Mouse (Mus musculus) kidney, adult 8-10 months (tissue): Measurements from ENCODE around the gene Duoxa1.
"Not testable (repeated sequence)": the region's sequence is repeated elsewhere in the genome, so short reads cannot be mapped to it uniquely, and the experiment has no call there.

Experiments
- DNase-seq, 2 experiments: peaks; one replicate each; pipeline ENCODE4 v3.0.0; 2022

Gene Duoxa1

DNA sequence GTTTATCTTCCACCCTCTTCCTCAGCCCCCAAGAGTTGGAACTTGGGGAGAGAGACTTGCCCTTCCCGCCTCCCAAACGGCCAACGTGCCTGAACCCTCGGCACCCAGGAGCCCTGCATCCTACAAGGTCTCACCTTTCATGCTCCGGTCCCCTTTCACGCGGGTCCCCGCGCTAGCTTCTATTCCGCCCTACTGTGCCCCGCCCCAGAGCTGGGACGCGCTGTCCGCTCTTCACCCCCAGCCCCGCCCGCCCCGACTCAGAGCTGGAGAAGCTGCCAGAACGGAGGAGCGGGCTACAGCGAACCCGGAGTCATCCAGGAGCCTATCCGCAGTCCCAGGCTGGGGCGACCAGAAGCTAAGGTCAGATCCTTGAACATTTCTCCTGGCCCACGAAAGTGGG lies at the start of gene Duoxa1:
TSS of gene Duoxa1 (minus strand) at position 195 of the 400 bp plus-strand sequence.
- DNase-seq, result no peak

DNA sequence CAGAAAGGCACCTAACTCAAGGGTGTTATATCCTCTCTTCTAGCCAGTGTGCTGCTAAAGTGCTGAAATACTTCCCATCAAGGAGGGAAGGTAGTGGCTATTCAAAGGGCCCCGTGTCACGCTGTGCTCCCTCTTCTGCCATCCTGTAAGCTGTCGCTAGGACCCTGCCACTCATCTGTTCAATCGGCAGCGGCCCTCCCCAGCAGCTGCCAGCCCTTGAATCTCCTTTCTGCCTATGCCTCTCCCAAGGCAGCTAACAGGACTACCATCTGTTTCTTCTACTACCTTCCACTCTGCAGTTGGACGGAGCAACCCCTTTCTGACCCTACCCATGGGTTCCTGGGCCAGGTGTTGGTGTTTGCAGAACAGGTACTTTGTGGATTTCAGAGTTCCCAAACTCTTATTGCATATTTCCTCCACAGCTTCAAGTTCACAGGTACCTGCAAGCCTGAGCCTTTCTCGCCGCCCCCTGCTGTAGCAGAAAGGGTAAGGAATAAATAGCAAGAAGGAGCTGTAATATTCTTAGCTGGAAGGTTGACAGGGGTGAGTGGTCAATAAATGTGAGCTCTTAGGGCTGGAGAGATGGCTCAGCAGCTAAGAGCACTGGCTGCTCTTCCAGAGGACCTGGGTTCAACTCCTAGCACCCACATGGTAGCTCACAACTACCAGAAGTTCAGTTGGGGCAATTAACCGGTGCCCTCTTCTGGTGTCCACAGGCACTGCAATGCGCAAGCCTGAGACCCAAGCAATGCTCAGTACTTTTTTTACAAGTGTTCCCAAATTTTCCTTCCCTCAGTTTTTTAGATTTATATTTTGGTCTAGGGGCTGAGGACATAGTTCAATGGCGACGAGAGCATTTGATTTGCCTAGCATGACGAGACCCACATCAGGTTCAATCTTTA lies 49.3 kb upstream of the Duoxa1 start:
- no peak for DNase-seq

DNA sequence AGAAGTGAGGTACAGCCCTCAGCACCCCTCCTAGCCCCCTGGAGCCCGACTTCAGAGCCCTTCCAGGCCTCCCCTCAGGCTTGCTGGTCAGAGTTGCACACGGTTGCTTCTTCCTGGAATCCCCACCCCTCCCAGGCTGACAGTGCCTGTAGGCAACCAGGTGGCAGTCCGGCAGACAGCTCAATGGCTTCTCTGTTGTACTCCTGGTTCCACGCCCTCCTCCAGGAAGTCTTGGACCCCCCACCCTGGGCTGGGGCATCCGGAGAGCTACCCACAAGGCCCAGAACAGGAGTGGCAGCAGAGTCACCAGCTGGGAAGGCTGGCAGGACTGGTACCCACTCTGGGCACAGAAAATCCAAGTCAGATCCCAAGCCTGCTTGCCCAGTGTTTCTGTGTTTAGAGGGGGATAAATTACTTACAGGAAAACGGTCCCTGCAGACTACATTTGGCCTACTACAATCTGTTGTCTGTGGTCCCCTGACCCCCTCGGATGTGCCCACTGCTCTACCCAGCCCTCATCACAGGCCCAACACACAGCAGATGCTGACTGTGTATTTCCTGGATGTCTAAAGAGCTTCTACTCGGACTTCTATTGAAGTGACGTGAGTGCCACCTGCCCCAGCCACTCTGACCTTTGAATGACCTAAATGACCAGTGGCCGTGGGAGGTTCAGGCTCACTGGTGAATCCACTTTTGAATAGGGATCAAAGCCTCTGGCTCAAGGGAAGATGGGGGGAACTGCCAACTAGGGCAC lies 48.5 kb upstream of the Duoxa1 start:
- DNase-seq, result no peak

DNA sequence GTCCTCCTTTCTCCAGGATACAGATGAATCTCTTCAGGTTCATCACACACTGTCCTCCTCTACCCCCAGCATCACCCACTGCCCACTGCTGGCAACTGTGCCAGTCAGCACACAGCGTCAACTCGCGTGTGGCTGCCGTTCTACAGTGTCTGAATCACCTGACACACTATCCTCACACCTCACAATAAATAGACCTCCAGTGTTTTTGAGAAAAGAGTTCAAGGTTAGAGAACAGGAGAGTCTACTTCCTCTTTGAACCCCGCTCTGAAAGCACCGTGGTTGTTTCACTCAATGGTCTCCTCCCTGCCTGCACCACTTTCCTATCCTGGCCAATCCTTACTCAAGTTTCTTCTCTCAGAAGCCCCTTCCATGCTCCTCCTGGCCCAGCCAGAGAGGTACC lies 47.7 kb upstream of the Duoxa1 start:
- DNase-seq, result no peak

DNA sequence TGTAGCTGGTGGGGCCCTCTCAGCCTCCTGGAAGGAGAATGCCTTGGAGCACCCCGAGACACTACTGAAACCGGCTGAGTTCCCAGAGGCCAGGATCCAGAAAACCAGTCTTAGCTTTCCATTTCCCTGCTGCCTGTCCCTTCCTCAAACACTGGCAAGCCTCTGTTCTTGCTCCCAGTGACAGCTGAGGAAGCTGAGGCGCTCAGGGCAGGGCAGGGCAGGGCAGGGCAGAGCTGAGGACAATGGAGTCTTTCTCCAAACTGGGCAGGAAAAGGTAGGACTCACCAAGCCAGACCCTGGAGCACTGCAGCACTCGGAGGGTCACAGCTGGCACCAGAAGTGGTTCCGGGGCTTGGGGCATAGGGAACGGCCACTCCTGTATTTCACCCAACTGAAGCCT lies 46.8 kb upstream of the Duoxa1 start:
- DNase-seq, result no peak

DNA sequence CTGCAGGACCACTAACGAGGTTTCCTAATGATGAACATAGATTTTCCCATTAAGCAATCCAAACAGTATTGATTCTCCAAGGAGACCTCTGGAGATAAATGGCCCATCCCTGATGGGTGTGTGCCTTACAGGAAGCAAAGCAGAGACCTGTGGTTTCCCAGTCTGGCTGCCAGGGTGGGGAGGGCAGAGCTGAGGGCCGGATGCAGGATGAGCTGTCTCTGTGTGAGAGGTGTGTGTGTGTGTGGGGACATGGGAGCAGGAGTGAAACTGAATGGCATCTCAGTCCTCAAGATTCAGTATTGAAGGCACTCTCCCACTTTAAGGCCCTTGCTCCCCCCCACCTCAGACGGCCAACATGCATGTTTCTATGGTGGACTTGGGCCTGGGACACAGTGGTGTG lies 42.7 kb upstream of the Duoxa1 start:
- no peak for DNase-seq

DNA sequence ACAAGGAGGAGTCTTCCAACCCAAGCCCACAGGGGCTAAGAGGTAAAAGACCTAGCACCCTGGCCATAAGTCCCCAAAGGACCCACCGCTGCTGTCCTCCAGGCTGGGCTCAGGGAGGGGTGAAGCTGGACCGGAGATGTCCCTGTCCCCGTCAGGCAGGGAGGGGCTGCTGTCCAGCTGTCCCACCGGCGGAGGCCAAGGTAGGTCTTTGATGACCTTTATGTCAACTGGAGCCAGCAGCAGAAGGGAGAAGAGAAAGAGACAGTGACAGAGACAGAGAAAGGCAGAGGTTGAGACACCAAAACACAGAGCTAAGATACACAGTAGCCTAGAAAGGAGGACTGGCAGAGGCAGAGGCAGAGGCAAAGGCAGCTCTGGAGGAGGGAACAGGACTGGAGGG lies 41.9 kb upstream of the Duoxa1 start:
- DNase-seq, result no peak

DNA sequence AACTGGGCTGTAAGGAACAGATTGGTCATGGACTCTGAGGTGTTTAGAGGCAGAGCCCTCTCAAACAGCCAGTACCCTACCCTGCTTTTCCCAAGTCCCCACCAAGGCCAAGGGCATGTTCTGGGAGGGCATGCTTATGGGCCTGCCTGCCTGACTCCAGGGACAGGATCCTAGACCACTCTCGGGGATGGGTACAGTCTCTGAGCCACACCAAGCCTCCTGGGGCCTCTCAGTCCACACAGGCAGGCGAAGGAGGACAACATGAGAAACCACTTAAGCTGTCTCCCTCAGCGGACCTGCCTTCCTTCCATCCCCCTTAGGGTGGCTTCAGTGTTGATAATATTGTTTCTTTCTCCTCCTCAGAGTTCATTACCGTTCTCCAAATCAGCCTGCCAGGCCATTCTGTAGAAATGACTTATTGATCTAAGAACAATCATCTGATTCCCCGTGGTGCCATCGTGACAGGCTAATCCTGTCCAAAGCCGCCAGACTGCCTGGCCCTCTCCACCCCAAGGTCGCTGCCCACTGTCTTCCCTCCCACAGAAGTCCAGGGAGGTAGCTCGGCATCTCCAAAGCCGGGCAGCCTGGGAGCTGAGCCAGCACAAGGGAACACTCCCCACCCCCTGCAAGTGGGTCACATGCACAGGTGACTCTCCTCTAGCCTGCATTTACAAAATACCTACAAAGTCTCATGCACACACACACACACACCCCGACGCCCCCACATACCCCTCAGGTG lies 40.8 kb upstream of the Duoxa1 start:
- peak; percentile 61 to 69 for DNase-seq

DNA sequence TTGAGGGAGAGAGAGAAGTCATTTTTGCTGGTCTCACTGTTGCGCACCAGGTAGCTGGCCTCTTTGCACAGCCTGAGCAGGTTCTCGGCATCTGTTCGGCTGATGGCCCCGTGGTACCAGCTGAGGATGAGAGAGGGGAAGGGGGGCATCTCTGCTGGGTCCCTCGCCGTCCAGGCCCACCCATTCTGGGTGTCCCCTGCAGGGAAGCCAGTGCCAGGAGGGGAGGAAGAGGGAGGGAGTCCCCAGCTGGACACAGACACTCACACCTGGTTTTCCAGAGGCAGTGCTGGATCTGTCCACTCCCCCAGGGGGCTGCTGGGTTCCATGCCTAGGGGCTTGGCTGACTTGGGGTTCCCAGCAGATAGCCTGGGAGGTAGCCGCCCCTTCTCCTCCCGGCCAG lies 40.2 kb upstream of the Duoxa1 start:
- no peak for DNase-seq

DNA sequence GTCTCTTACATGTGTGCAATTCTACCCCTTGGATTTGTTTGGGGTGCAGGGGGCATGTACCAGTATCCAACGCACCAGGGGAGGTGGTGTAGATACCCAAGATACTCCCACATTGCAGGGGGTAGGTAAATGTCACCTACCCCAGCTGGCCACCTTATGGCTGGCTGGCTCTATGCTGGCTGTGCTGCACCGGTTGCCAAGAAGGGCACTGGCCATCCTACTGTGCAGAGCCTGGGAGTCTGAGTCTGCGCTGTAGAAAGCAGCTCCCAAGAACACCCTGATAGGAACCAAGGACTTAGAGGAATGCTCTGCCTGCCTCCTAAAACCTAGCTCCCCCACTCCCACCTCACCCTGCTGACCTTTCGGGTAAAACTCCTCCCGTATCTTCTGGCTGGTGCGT lies 39.5 kb upstream of the Duoxa1 start:
- DNase-seq, result no peak

DNA sequence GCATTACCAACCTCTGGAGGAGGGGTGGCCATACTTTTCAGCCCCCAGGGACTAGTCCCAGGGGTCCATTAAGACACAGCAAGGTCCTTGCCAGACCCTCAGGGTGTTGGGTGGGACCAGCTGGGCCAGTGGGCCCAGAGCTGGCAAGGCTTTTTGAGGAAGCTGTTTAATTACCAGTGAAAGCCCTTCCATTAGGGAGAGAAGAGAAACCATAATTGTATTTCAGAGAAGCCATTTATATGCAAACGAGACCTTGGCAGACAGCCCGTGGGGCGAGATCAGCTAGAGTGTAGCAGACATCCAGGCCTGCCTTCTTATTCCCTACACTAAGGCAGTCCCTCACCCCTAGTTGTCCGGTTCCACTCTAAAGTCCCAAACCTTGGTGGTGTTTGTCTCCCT lies 38.4 kb upstream of the Duoxa1 start:
- peak; percentile 31 to 47 for DNase-seq

DNA sequence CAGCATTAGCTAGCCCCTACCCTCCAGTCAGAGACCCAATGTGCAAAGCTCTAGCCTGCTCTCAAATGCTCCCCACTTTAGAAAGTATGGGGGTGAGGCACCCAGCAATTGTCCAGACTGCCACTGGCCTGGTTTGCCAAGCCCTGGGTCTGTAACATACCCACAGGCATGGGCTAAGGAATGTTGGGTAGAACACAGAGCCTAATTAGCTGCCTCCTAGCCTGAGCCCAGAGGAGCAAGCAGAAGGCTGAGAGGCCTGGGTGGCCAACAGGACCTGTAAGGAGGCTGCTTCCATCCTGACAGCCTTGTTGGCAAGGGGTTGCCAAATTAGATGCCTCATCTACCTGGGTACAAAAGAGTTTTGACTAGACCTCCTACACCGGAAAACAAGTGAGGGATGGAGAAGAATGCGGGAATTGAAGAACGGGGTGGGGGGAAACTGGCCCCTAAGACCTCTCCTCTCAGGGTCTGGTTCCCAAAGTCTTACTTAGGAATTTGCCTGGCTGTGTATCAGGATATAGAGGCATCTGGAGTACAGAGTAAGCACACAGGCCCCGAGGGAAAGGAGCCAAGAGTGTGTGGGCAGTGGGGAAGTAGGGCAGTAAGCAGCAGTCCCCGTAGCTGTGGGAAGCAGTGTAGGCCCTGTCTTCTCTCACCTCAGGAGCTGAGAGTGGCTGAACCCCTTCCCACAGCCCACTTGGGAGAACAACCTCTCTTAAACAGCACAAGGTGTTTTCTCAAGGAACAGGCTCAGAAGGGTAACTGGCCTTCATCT lies 37.8 kb upstream of the Duoxa1 start:
- DNase-seq, result no peak

DNA sequence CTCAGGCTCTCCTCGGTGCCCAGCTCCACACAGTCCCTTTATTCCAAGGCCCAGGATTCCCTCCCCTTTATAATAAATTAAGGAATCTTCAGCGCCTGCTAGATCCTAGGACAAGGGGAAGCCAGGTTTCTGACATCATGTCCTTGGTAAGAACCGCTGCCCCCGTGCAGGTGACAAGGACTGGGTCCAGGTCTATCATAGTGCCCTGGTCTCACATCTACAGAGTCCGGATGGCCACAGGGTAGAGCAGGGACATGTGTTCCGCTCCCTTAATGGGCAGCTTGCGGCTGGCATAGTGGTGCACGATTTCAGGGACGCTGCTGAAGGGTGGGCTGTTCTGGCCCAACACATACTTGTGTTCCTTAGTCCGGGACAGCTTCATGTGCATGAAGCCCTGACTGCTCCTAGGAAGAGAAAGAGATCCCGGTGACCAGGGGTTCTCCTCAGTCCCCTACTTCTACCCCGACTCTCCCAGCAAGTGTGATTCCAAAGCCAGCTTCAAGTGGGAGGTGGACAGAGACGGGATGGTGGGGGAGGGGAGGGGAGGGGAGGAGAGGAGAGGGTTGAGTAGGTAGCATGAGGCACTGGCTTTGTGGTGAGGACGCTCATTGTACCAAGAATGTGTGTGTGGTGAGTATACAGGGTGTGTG lies 35.7 kb upstream of the Duoxa1 start:
- DNase-seq, result no peak

DNA sequence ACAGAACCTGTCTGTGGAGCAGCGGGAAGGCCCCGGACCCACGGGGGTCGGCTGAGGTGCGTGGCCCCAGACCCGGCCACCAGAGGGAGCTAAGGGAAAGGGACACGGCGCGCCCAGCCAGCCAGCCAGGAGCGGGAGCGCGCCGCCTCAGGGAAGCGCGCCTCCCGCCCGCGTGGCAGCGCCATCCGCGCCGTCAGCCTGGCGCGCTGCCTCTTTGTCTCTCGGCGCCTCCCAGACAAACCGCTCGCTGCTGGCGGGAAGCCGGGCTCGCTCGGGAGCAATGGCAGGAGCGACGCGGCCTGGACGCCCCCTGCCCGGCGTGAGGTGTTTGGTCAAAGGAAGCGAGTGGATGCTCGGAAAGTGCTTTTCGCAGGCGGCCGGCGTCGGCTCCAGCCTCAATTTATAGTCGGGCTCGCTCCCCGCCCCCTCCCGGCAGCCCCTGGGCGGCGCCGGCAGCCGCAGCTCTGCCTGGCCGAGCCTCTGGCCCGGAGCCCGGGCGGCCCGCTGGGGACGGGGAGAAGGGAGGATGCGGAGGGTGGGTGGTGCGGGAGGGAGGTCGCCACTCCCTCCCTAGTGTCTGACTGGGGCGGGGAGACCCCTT lies 35.1 kb upstream of the Duoxa1 start:
- peak; percentile 79 to 83 for DNase-seq

DNA sequence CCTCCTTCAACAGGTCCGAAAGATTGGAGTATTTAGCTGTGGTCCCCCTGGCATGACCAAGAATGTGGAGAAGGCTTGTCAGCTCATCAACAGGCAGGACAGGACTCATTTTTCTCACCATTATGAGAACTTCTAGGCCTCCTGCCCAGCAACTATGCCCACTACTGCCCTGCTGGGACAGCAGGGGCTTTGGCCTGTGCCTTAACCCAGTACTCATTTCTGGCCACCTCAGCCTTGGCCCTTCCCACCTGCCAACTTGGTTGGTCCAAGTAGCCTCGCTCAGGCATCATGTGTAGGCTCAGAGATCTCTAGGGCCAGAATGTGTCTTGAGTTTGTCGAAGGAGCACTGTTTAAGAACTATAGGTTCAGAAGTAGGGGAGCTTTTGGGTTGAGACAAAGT lies 33.7 kb upstream of the Duoxa1 start:
- no peak for DNase-seq

DNA sequence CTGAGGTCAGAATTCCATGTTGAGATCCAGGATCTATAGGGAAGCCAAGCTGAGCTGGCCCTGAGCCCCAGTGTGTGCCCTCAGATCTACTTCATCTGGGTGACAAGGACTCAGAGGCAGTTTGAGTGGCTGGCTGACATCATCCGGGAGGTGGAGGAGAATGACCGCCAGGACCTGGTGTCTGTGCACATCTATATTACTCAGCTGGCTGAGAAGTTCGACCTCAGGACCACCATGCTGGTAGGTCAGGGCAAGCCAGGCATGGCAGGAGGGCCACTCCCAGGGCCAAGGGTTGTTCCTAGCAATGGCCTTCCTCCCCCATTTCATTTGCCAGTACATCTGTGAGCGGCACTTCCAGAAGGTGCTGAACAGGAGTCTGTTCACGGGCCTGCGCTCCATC lies 32.6 kb upstream of the Duoxa1 start:
- not testable (repeated sequence) for DNase-seq

DNA sequence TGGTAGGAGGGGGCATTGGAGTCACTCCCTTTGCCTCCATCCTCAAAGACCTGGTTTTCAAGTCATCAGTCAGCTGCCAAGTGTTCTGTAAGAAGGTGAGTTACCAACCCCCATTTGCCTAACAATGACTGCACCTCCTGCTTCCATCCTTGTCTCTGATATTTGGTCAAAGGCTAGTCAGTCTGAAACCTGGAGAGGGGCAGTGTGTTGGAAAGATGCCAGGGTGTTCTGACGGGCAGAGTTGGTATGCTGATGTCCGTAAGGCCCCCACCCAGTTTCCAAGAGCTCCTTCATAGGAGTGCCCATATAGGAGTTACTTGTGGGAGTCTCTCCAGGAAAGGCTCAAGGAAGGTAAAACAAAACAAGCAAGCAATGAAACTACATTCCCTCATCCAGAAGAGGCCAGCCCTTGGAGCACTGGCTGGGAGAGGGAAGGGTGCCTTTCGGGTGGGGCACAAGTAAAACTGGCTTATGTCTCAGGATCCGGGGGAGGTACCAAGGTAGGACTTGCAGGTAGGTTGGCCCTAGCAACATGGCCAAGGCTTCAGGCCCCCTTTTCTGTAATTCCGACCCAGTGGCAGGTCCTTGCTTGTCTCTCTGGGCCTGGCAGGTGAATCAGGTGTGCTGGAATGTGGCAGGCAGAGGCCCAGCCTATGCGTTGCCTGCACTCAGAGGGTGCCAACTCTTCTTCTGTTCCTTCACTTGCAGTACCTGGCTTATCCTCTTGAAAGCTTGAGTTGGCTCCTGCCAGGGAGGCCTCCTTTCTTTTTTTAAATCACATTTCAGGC lies 31.8 kb upstream of the Duoxa1 start:
- no peak for DNase-seq

DNA sequence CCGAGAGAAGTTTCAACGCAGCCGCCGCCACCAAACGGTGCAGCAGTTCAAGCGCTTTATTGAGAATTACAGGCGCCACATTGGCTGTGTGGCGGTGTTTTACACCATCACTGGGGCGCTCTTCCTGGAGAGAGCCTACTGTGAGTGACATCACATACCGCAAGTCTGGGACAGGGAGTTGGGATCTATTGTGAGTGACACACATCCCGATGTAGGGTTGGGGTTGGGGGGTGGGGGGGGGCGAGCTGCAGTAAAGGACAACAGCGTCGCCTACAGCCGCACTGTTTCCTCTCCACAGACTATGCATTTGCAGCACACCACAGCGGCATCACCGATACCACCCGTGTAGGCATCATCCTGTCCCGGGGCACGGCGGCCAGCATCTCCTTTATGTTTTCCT lies 23.8 kb upstream of the Duoxa1 start:
- no peak for DNase-seq

DNA sequence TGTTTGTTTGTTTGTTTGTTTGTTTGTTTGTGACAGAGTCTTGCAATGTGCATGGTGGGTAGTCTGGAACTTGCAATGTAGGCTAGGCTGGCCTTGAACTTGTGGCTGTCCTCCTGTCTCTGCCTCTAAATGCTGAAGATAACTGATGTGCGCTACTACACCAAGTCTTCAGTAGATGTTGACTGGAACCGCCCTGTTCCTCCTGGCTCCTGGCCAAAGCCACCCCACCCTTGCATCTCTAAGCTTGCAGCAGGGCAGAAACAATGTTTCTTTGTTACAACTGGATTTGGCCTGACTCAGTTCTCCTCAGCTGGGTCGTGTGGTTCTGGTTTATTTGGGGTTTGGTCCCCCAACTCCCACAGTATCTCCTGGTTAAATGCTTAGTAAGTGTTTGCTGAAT lies 20.6 kb upstream of the Duoxa1 start:
- no peak for DNase-seq

DNA sequence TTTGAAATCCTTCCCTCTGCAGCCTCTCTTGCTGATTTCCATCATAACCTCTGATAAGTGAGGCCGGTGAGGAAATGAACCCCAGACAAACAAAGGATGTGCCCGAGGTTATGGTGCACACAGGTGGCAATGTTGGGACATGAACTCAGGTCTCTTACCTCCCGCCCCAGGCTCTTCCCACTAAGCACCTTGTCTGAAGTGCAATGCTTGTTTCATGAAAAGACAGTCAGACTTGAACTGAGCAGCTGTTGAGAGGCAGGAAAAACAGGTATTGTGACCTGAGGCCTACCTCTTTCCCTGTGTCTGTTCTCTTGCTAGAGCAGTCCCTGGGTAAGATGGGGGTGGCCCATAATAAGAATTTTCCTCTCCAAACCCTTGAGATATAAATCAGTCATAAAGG lies 18.7 kb upstream of the Duoxa1 start:
- no peak for DNase-seq

DNA sequence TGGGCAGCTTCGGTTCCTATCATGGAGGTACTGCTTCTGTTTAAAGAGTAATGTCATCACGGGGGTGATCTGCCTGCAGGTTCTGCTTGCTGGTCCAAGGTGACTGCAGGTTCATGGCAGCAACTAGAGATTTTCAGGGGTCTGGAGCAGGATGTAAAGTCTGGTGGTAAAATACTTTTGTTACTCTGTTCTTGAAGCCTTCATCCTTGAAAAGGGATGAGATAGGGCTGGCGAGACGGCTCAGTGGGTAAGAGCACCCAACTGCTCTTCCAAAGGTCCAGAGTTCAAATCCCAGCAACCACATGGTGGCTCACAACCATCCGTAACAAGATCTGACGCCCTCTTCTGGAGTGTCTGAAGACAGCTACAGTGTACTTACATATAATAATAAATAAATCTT lies 16.8 kb upstream of the Duoxa1 start:
- not testable (repeated sequence) for DNase-seq
